Mouse (Mus musculus) liver, embryonic 11.5 days (tissue): Measurements from ENCODE around the gene Atp6v1b1. TPM values are rescaled to one million over a fixed set of nuclear protein-coding genes. Genes with fewer than 3 reads are reported as not detected.
A peak's percentile ranks its signal among the peaks of the same experiment; 100 is the strongest.

Experiments used
- ATAC-seq: fragments of 200-750 bp; cut with Nextera tagmentation; replicated peaks from 2 replicates; pipeline ENCODE4 v1.8.0; 2017; ENCODE audit warnings: moderate number of reproducible peaks, mild to moderate bottlenecking, moderate TSS enrichment, moderate library complexity; ENCODE audit not compliant: low FRiP score
- DNase-seq: peaks from one replicate; pipeline ENCODE4 v3.0.0-alpha.2; 2017; ENCODE audit warnings: low spot score
- H3K27ac ChIP-seq: fragments of 300-500 bp; sonication (generic); 2 replicates; pipeline ENCODE4 v1.5.1; 2014; ENCODE audit warnings: mild to moderate bottlenecking, low read depth, low read length, control low read depth
- H3K27me3 ChIP-seq: fragments of 300-500 bp; sonication (generic); replicated peaks from 2 replicates; pipeline ENCODE4 v1.6.1; 2014; ENCODE audit warnings: low read length, mixed read lengths; ENCODE audit not compliant: control insufficient read depth, insufficient read depth
- H3K36me3 ChIP-seq: fragments of 300-500 bp; sonication (generic); 2 replicates; pipeline ENCODE4 v1.6.1; 2014; ENCODE audit warnings: mild to moderate bottlenecking, low read length, moderate library complexity, mixed read lengths; ENCODE audit not compliant: control insufficient read depth, insufficient read depth
- H3K4me1 ChIP-seq: fragments of 300-500 bp; sonication (generic); replicated peaks from 2 replicates; pipeline ENCODE4 v1.6.1; 2014; ENCODE audit warnings: low read length, mixed read lengths; ENCODE audit not compliant: control insufficient read depth, insufficient read depth
- H3K4me2 ChIP-seq: fragments of 300-500 bp; sonication (generic); 2 replicates; pipeline ENCODE4 v1.6.1; 2014; ENCODE audit warnings: mild to moderate bottlenecking, control low read depth, moderate library complexity
- H3K4me3 ChIP-seq: fragments of 300-500 bp; sonication (generic); 2 replicates; pipeline ENCODE4 v1.5.1; 2014; ENCODE audit warnings: low read depth, low read length, control low read depth
- H3K9ac ChIP-seq: fragments of 300-500 bp; sonication (generic); 2 replicates; pipeline ENCODE4 v1.6.1; 2014; ENCODE audit warnings: low read depth, low read length, control low read depth
- H3K9me3 ChIP-seq: fragments of 300-500 bp; sonication (generic); 2 replicates; pipeline ENCODE4 v1.6.1; 2016; ENCODE audit warnings: low read length, inconsistent platforms, mixed read lengths; ENCODE audit not compliant: control insufficient read depth
- WGBS: fragments of 180-500 bp; shearing (Covaris S2); extraction: QIAGEN DNeasy Blood & Tissue Kit; methylation state at CpG from one replicate; pipeline ENCODE4 v1.1.7; 2014; 5-methylcytosine and 5-hydroxymethylcytosine counted together
- polyA plus RNA-seq: library from polyadenylated mRNA; unstranded; fragments of >200 nt; fragmentation: Nextera tagmentation; extraction: Ambion mirVana; gene quantifications from 2 replicates; pipeline ENCODE4 v1.2.1, GENCODE M21; 2014

Gene Atp6v1b1
- polyA plus RNA-seq, 1 experiment from 2014 or later, result not detected

- Histone ChIP-seq H3K27me3 (peaks cover 69% of the 10 kb centered on the region), H3K9ac (no peak overlapping the region), H3K4me3 (no peak overlapping the region), H3K36me3 (no peaks in the 10 kb centered on the region), H3K4me1 (no peaks in the 10 kb centered on the region), H3K4me2 (no peak overlapping the region), H3K27ac (no peak overlapping the region), H3K9me3 (no peaks in the 10 kb centered on the region)
- DNase-seq, result no peak
- no peak for ATAC-seq
- WGBS, result 69% methylated on average over 9 of the region's 9 CpGs
These were observed 13.3 kb downstream of the Atp6v1b1 start for GRCm38 (mm10) chr6:83756051-83756450.

GRCm38 (mm10) chr6:83762344-83762743, 19.6 kb downstream of the Atp6v1b1 start, which contains the start of gene Ankrd53:
TSS of gene Ankrd53 (plus strand) at chr6:83762644.
- Histone ChIP-seq H3K36me3 (no peaks in the 10 kb centered on the region), H3K27me3 (peaks cover 63% of the 10 kb centered on the region), H3K4me2 (peak within 1 kb of the TSS; percentile 71), H3K9me3 (no peaks in the 10 kb centered on the region), H3K9ac (peak within 1 kb of the TSS; percentile 34; the same call in 1 of the 2 replicates), H3K4me1 (peaks cover 5% of the 10 kb centered on the region), H3K4me3 (peak within 1 kb of the TSS; percentile 36; the same call in 1 of the 2 replicates), H3K27ac (no peak within 1 kb of the TSS)
- no peak for ATAC-seq
- 29% methylated on average over 6 of the region's 6 CpGs for WGBS
- DNase-seq, result no peak

GRCm38 (mm10) chr6:83762880-83763431, 20.2 kb downstream of the Atp6v1b1 start:
- 3% methylated on average over 35 of the region's 35 CpGs for WGBS
- Histone ChIP-seq H3K27ac (no peak overlapping the region), H3K36me3 (no peaks in the 10 kb centered on the region), H3K27me3 (peaks cover 57% of the 10 kb centered on the region), H3K4me2 (peak overlapping the region; percentile 71), H3K4me3 (peak overlapping the region; percentile 36; the same call in 1 of the 2 replicates), H3K9ac (peak overlapping the region; percentile 34; the same call in 1 of the 2 replicates), H3K4me1 (peaks cover 5% of the 10 kb centered on the region), H3K9me3 (no peaks in the 10 kb centered on the region)
- ATAC-seq (peak; percentile 49; the same call in 1 of the 2 replicates), DNase-seq (no peak)

GRCm38 (mm10) chr6:83766982-83767381, 24.2 kb downstream of the Atp6v1b1 start:
- no peak overlapping the region for H3K9ac ChIP-seq
- H3K36me3 ChIP-seq, result peaks cover 11% of the 10 kb centered on the region; the same call in 1 of the 2 replicates
- H3K27me3 ChIP-seq, result peaks cover 24% of the 10 kb centered on the region
- no peak overlapping the region for H3K4me3 ChIP-seq
- WGBS, result 63% methylated on average over 3 of the region's 3 CpGs
- H3K4me1 ChIP-seq, result peaks cover 5% of the 10 kb centered on the region
- no peak for ATAC-seq
- H3K27ac ChIP-seq, result no peak overlapping the region
- no peaks in the 10 kb centered on the region for H3K9me3 ChIP-seq
- no peak for DNase-seq
- H3K4me2 ChIP-seq, result no peak overlapping the region

GRCm38 (mm10) chr6:83768485-83768884, 25.7 kb downstream of the Atp6v1b1 start:
- Histone ChIP-seq H3K36me3 (peaks cover 21% of the 10 kb centered on the region), H3K27ac (no peak overlapping the region), H3K4me1 (no peaks in the 10 kb centered on the region), H3K4me3 (no peak overlapping the region), H3K9ac (no peak overlapping the region), H3K27me3 (peaks cover 9% of the 10 kb centered on the region), H3K9me3 (no peaks in the 10 kb centered on the region), H3K4me2 (no peak overlapping the region)
- DNase-seq (no peak), ATAC-seq (no peak)
- WGBS, result 85% methylated on average over 5 of the region's 5 CpGs

- H3K9ac ChIP-seq, result peak overlapping the region; percentile 96; the same call in 1 of the 2 replicates
- H3K27ac ChIP-seq, result no peak overlapping the region
- ATAC-seq, result no peak
- H3K4me1 ChIP-seq, result peaks cover 12% of the 10 kb centered on the region
- H3K36me3 ChIP-seq, result peaks cover 20% of the 10 kb centered on the region
- H3K27me3 ChIP-seq, result no peaks in the 10 kb centered on the region
- no peak for DNase-seq
- 69% methylated on average over 8 of the region's 9 CpGs for WGBS
- H3K4me2 ChIP-seq, result peak overlapping the region; percentile 94
- H3K4me3 ChIP-seq, result peak overlapping the region; percentile 95
- H3K9me3 ChIP-seq, result no peaks in the 10 kb centered on the region
These were observed 31.3 kb downstream of the Atp6v1b1 start for GRCm38 (mm10) chr6:83774126-83774525.

- Histone ChIP-seq H3K4me3 (peak overlapping the region; percentile 95), H3K27ac (peak overlapping the region; percentile 86), H3K4me1 (peaks cover 12% of the 10 kb centered on the region), H3K4me2 (peak overlapping the region; percentile 94), H3K9ac (peak overlapping the region; percentile 96), H3K36me3 (peaks cover 17% of the 10 kb centered on the region), H3K27me3 (no peaks in the 10 kb centered on the region), H3K9me3 (no peaks in the 10 kb centered on the region)
- DNase-seq (peak; percentile 58), ATAC-seq (peak; percentile 50)
- WGBS, result 1% methylated on average over 14 of the region's 14 CpGs
These were observed 32.2 kb downstream of the Atp6v1b1 start for GRCm38 (mm10) chr6:83774781-83775563.

GRCm38 (mm10) chr6:83775638-83776293, 33.0 kb downstream of the Atp6v1b1 start, which contains the start of gene Tex261:
TSS of gene Tex261 (minus strand) at chr6:83775813.
- H3K27ac ChIP-seq, result peak within 1 kb of the TSS; percentile 86
- peaks cover 17% of the 10 kb centered on the region for H3K36me3 ChIP-seq
- ATAC-seq (peak; percentile 93), DNase-seq (peak; percentile 83)
- no peaks in the 10 kb centered on the region for H3K9me3 ChIP-seq
- no peaks in the 10 kb centered on the region for H3K27me3 ChIP-seq
- peak within 1 kb of the TSS; percentile 94 for H3K4me2 ChIP-seq
- peak within 1 kb of the TSS; percentile 96 for H3K9ac ChIP-seq
- H3K4me3 ChIP-seq, result peak within 1 kb of the TSS; percentile 95
- H3K4me1 ChIP-seq, result peaks cover 12% of the 10 kb centered on the region
- under 1% methylated on average over 44 of the region's 45 CpGs for WGBS
